Mouse (Mus musculus) ES-E14 (cell line): Measurements from ENCODE around the gene Snx8.

Source experiments
- HCFC1 ChIP-seq: IDR thresholded peaks from 2 replicates; pipeline ENCODE4 v1.6.1; 2012; ENCODE audit warnings: low read length, inconsistent platforms, borderline replicate concordance; ENCODE audit not compliant: insufficient read depth
- MAFK ChIP-seq: IDR thresholded peaks from 2 replicates; pipeline ENCODE4 v1.6.1; 2014; ENCODE audit warnings: mild to moderate bottlenecking, low read depth, low read length, inconsistent platforms; ENCODE audit not compliant: insufficient read depth
- ZC3H11A ChIP-seq: IDR thresholded peaks from 2 replicates; pipeline ENCODE4 v1.6.1; 2012; ENCODE audit warnings: low read depth, mild to moderate bottlenecking, inconsistent platforms, low read length, borderline replicate concordance
- ZNF384 ChIP-seq: IDR thresholded peaks from 2 replicates; pipeline ENCODE4 v1.6.1; 2012; ENCODE audit warnings: low read depth, low read length, inconsistent platforms

GRCm38 (mm10) chr5:140374226-140374625, 14.8 kb downstream of the Snx8 start:
- no peak for TF ChIP-seq MAFK
- TF ChIP-seq ZC3H11A, result no peak
- TF ChIP-seq HCFC1, result no peak
- TF ChIP-seq ZNF384, result no peak
